Mouse (Mus musculus): ENCODE measurements around the gene Ccdc9. TPM values are rescaled to one million over a fixed set of nuclear protein-coding genes. Genes with fewer than 3 reads are reported as not detected.
"Not testable (repeated sequence)": the region's sequence is repeated elsewhere in the genome, so short reads cannot be mapped to it uniquely, and the experiment has no call there.

Gene Ccdc9
- polyA plus RNA-seq, 1 experiment = 24.9 TPM

DNA sequence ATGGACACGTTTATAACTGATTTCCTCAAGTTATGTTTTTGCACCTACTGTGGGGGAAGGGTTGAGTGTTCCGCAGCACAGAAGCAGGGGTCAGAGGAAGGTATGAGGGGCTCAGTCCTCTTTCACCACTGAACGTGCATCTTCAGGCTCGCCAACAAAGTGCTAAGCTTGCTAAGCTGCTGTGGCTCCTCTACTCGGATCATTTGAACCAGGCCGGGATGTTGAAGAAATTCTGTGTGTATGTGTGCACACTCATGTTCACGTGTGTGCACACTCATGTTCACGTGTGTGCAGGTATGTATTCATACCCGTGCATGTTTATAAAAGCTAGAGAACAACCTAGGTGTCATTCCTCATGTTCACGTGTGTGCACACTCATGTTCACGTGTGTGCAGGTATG, 20.7 kb downstream of the Ccdc9 start:
- Histone ChIP-seq H3K36me3 (ENCODE audit: control insufficient read depth, insufficient read depth, low read length) (no peaks in the 10 kb centered on the region), H3K27me3 (ENCODE audit: control insufficient read depth, insufficient read depth, low read length) (no peaks in the 10 kb centered on the region), H3K4me1 (ENCODE audit: control insufficient read depth, insufficient read depth, insufficient read length, low read length) (no peaks in the 10 kb centered on the region), H3K4me3 (ENCODE audit: low read depth, low read length) (no peak overlapping the region), H3K27ac (ENCODE audit: insufficient read depth, low read depth, low read length) (no peak overlapping the region)
- TF ChIP-seq POLR2A (IDR thresholded peaks at IDR 0.05; ENCODE audit: low read depth, low read length) = no peak
- TF ChIP-seq CTCF (IDR thresholded peaks at IDR 0.05; ENCODE audit: extremely low read depth, insufficient read length, insufficient replicate concordance, low read depth, low read length) = no peak
- WGBS = 89% methylated on average over 11 of the region's 11 CpGs

DNA sequence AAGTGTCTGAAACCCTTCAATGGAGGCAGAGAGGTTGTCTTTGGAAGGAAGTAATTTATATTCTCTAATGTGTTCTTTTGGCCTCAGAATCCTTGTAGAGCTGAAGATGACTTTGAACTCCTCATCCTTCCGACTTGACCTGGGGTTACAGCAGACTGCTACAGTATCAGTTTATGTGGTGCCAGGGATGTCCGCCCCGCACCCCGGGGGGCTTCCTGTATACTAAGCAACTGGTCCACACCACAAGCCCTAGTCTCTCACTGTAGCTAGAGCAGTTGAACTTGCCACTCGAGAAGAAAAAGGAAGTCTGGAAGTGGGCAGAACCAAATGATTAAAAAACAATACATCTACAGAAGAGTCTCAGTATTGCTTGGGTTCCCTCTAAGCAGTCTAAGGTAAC, 22.8 kb downstream of the Ccdc9 start:
- WGBS = 64% methylated on average over 5 of the region's 5 CpGs
- H3K27me3 ChIP-seq (ENCODE audit: control insufficient read depth, insufficient read depth, low read length) = no peaks in the 10 kb centered on the region

DNA sequence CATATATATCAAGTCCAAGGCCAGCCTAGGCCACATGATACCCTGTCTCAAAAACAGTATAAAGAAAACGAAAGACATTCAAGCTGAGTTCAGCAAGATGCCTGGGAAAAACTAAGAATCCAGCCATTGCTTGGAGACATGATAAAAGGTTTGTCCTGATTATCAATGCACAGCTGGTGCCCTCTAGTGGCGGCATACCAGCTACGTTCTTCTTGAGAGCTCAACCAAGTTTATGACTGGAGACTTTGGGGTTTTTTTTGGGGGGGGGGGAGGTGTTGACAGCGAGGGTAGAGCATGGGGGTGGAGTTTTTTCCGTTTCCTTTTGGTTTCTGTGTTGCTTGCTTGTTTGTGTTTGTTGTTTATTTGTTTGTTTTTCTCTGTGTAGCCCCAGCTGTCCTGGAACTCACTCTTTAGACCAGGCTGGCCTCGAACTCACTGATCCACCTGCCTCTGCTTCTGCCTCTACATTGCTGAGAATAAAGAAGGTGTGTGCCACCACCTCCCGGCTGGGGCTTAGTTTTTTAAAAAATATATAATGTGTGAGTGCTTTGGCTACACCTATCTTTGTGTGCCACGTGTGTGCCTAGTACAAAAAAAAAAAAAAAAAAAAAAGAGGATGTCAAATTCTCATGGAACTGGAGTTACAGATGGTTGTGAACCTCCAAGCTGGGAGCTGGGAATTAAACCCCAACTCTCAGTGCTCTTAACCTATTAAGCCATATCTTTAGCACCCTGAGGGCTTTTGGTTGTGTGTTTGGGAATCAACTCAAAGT, 23.4 kb downstream of the Ccdc9 start:
- no peak for TF ChIP-seq POLR2A (IDR thresholded peaks at IDR 0.05; ENCODE audit: low read depth, low read length)
- TF ChIP-seq CTCF (IDR thresholded peaks at IDR 0.05; ENCODE audit: extremely low read depth, insufficient read length, insufficient replicate concordance, low read depth, low read length) = peak; percentile 42; the same call in 1 of the 2 replicates
- Histone ChIP-seq H3K27me3 (ENCODE audit: control insufficient read depth, insufficient read depth, low read length) (no peaks in the 10 kb centered on the region), H3K4me1 (ENCODE audit: control insufficient read depth, insufficient read depth, insufficient read length, low read length) (no peaks in the 10 kb centered on the region), H3K36me3 (ENCODE audit: control insufficient read depth, insufficient read depth, low read length) (no peaks in the 10 kb centered on the region), H3K27ac (ENCODE audit: insufficient read depth, low read depth, low read length) (no peak overlapping the region), H3K4me3 (ENCODE audit: low read depth, low read length) (no peak overlapping the region)
- WGBS = 19% methylated on average over 8 of the region's 8 CpGs

More for the DNA sequence above, 22.8 kb downstream of the Ccdc9 start:
- no peak for TF ChIP-seq POLR2A (IDR thresholded peaks at IDR 0.05; ENCODE audit: low read depth, low read length)
- TF ChIP-seq CTCF (IDR thresholded peaks at IDR 0.05; ENCODE audit: extremely low read depth, insufficient read length, insufficient replicate concordance, low read depth, low read length) = no peak
- Histone ChIP-seq H3K4me3 (ENCODE audit: low read depth, low read length) (no peak overlapping the region), H3K27ac (ENCODE audit: insufficient read depth, low read depth, low read length) (no peak overlapping the region), H3K36me3 (ENCODE audit: control insufficient read depth, insufficient read depth, low read length) (no peaks in the 10 kb centered on the region), H3K4me1 (ENCODE audit: control insufficient read depth, insufficient read depth, insufficient read length, low read length) (no peaks in the 10 kb centered on the region)

GRCm38 (mm10) chr7:16261097-16261496, 25.5 kb downstream of the Ccdc9 start:
- WGBS = 25% methylated on average over 1 of the region's 1 CpGs
- no peak overlapping the region for H3K4me3 ChIP-seq (ENCODE audit: low read depth, low read length)
- no peaks in the 10 kb centered on the region for H3K27me3 ChIP-seq (ENCODE audit: control insufficient read depth, insufficient read depth, low read length)
- no peaks in the 10 kb centered on the region for H3K36me3 ChIP-seq (ENCODE audit: control insufficient read depth, insufficient read depth, low read length)
- no peak overlapping the region for H3K27ac ChIP-seq (ENCODE audit: insufficient read depth, low read depth, low read length)
- TF ChIP-seq POLR2A (IDR thresholded peaks at IDR 0.05; ENCODE audit: low read depth, low read length) (no peak), CTCF (IDR thresholded peaks at IDR 0.05; ENCODE audit: extremely low read depth, insufficient read length, insufficient replicate concordance, low read depth, low read length) (no peak)
- H3K4me1 ChIP-seq (ENCODE audit: control insufficient read depth, insufficient read depth, insufficient read length, low read length) = no peaks in the 10 kb centered on the region

GRCm38 (mm10) chr7:16259110-16259590, 27.4 kb downstream of the Ccdc9 start, which contains the start of gene C5ar1:
Gene C5ar1 (minus strand): TSS chr7:16259540.
- Histone ChIP-seq H3K4me3 (ENCODE audit: low read depth, low read length) (peak within 1 kb of the TSS; percentile 2), H3K27me3 (ENCODE audit: control insufficient read depth, insufficient read depth, low read length) (no peaks in the 10 kb centered on the region), H3K36me3 (ENCODE audit: control insufficient read depth, insufficient read depth, low read length) (no peaks in the 10 kb centered on the region), H3K27ac (ENCODE audit: insufficient read depth, low read depth, low read length) (peak within 1 kb of the TSS; percentile 2; the same call in 1 of the 2 replicates), H3K4me1 (ENCODE audit: control insufficient read depth, insufficient read depth, insufficient read length, low read length) (no peaks in the 10 kb centered on the region)
- WGBS = 71% methylated on average over 5 of the region's 5 CpGs
- no peak for TF ChIP-seq CTCF (IDR thresholded peaks at IDR 0.05; ENCODE audit: extremely low read depth, insufficient read length, insufficient replicate concordance, low read depth, low read length)

GRCm38 (mm10) chr7:16257830-16258229, 28.8 kb downstream of the Ccdc9 start:
- 84% methylated on average over 11 of the region's 11 CpGs for WGBS
- no peaks in the 10 kb centered on the region for H3K36me3 ChIP-seq (ENCODE audit: control insufficient read depth, insufficient read depth, low read length)
- H3K27ac ChIP-seq (ENCODE audit: insufficient read depth, low read depth, low read length) = peak overlapping the region; percentile 14; the same call in 1 of the 2 replicates

GRCm38 (mm10) chr7:16255963-16256362, 30.6 kb downstream of the Ccdc9 start:
- not testable (repeated sequence) for H3K27ac ChIP-seq (ENCODE audit: insufficient read depth, low read depth, low read length); H3K4me3 ChIP-seq (ENCODE audit: low read depth, low read length); H3K36me3 ChIP-seq (ENCODE audit: control insufficient read depth, insufficient read depth, low read length); H3K27me3 ChIP-seq (ENCODE audit: control insufficient read depth, insufficient read depth, low read length); H3K4me1 ChIP-seq (ENCODE audit: control insufficient read depth, insufficient read depth, insufficient read length, low read length)
- WGBS = 71% methylated on average over 4 of the region's 4 CpGs

More at GRCm38 (mm10) chr7:16257830-16258229, 28.8 kb downstream of the Ccdc9 start:
- Histone ChIP-seq H3K4me3 (ENCODE audit: low read depth, low read length) (peak overlapping the region; percentile 11; the same call in 1 of the 2 replicates), H3K4me1 (ENCODE audit: control insufficient read depth, insufficient read depth, insufficient read length, low read length) (no peaks in the 10 kb centered on the region), H3K27me3 (ENCODE audit: control insufficient read depth, insufficient read depth, low read length) (no peaks in the 10 kb centered on the region)
- TF ChIP-seq POLR2A (IDR thresholded peaks at IDR 0.05; ENCODE audit: low read depth, low read length) (no peak), CTCF (IDR thresholded peaks at IDR 0.05; ENCODE audit: extremely low read depth, insufficient read length, insufficient replicate concordance, low read depth, low read length) (no peak)
